Mouse (Mus musculus) Patski (cell line): ENCODE measurements around the gene Zfp72. TPM values are rescaled to one million over a fixed set of nuclear protein-coding genes. Genes with fewer than 3 reads are reported as not detected.

Source experiments
- ATAC-seq: fragments of 100-300 bp; one replicate; pipeline ENCODE4 v1.8.0; 2021
- CTCF ChIA-PET: fragments of 350-600 bp; sonication (Branson Sonifier 250); formaldehyde crosslinking; loops from one replicate; lab custom pipeline; 2022; ENCODE audit warnings: inconsistent platforms; lab: Charles Lee
- POLR2A ChIA-PET: fragments of 350-600 bp; sonication (Branson Sonifier 250); formaldehyde crosslinking; loops from one replicate; lab custom pipeline; 2022; ENCODE audit warnings: antibody characterized with exemption, inconsistent platforms; lab: Charles Lee
- DNase-seq: peaks from one replicate; pipeline ENCODE4 v3.0.0-alpha.2; 2011; ENCODE audit warnings: low read depth, low spot score
- H3K27me3 ChIP-seq: fragments of 371-371 bp; one replicate; pipeline ENCODE4 v1.5.1; 2021
- CTCF ChIP-seq: fragments of 100-300 bp; IDR thresholded peaks from one replicate; pipeline ENCODE4 v1.5.1; 2021
- in situ Hi-C: fragments of 300-500 bp; cut with MboI; formaldehyde crosslinking; loops from 3 replicates; pipeline ENCODE4 v1.11.1; 2018; ENCODE audit warnings: low pct_unique_long_range_greater_than_20kb, mixed read lengths
- polyA plus RNA-seq: library from polyadenylated mRNA; unstranded; gene quantifications from one replicate; pipeline ENCODE4 v1.2.3, GENCODE M21; 2021

The Zfp72 gene
- polyA plus RNA-seq: 5.7 TPM

DNA sequence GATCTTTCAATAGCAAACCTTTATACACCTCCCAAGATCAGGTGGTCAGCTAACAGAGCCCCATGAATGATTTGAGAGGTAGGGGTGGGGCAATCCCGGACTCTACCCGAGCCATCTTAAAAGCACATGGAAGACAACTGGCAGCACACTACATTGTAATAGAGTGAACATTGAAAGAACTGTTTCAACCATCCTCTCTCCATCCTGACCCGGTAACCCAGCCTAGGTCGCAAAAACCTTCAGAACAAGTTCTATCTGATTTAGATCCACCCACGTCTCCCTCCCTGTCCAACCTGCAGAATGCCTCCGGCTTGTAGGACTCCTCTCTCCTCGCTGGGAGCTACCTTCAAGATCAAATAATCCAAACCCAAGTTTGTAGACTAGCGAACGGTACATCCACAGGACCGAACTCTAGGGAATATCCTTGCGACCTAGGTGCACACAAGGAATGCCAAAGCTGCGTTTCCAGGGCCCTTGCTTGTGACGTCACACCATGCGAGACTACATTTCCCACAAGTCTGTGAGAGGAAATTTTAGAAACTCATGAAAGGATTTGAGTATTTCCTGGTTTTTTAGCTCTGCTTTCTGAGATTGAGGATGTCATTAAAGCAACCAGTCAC, at the start of gene Zfp72:
Gene Zfp72, minus strand, starts transcription at position 466 of the 620 bp plus-strand sequence.
- POLR2A ChIA-PET: interaction anchor here (0.6 to 0.7 kb wide), 2 partner anchors 28 to 62 kb away, joined by 4 to 11 read pairs; no protein-coding TSS in a partner anchor
- TF ChIP-seq CTCF: no peak
- no peaks in the 10 kb centered on the region for H3K27me3 ChIP-seq
- ATAC-seq: peak; percentile 78
- in situ Hi-C loops: no loop called here
- CTCF ChIA-PET: interaction anchor here (0.9 to 1.7 kb wide), 5 partner anchors 16 to 50 kb away, joined by 3 read pairs; no protein-coding TSS in a partner anchor
- peak; percentile 47 for DNase-seq

DNA sequence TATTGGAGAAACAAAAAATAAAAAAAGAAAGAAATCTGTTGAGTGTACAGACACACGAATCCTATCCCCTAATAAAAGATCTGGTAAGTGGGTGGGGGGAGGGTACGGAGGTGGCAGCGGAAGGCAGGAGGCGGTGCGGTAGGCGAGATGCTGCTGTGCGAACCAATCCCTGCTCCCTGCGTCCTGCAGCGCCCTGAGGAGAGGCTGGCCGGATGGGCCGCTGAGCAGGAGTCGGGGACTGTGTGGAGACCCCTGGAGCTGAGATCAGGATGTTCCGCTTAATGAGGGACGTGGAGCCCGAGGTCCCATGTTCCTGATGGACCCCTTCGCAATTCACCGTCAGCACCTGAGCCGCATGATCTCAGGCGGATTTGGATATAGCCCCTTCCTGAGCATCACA, 49.3 kb upstream of the Zfp72 start:
- in situ Hi-C loops: no loop called here
- ChIA-PET POLR2A (no interaction called here), CTCF (no interaction called here)
- no peak for TF ChIP-seq CTCF
- H3K27me3 ChIP-seq: no peaks in the 10 kb centered on the region
- ATAC-seq: no peak
- no peak for DNase-seq

- no peak for DNase-seq
- POLR2A ChIA-PET: no interaction called here
- ATAC-seq: no peak
- TF ChIP-seq CTCF: no peak
- in situ Hi-C loops: no loop called here
- CTCF ChIA-PET: no interaction called here
- H3K27me3 ChIP-seq: peaks cover 19% of the 10 kb centered on the region
These were observed 8.7 kb upstream of the Zfp72 start, which contains the start of gene Ftl1-ps1 for GRCm38 (mm10) chr13:74399298-74399839. Ftl1-ps1 (plus strand) TSS chr13:74399694.

- ATAC-seq: no peak
- TF ChIP-seq CTCF: no peak
- POLR2A ChIA-PET: interaction anchor here (0.8 kb wide), 1 partner anchor 9 kb away, joined by 3 read pairs; no protein-coding TSS in a partner anchor
- DNase-seq: no peak
- CTCF ChIA-PET: interaction anchor here (0.9 to 1.4 kb wide), 2 partner anchors 20 to 50 kb away, joined by 3 read pairs; no protein-coding TSS in a partner anchor
- in situ Hi-C loops: no loop called here
- peaks cover 3% of the 10 kb centered on the region for H3K27me3 ChIP-seq
These were observed 520 bp upstream of the Zfp72 start for GRCm38 (mm10) chr13:74391156-74391555.

DNA sequence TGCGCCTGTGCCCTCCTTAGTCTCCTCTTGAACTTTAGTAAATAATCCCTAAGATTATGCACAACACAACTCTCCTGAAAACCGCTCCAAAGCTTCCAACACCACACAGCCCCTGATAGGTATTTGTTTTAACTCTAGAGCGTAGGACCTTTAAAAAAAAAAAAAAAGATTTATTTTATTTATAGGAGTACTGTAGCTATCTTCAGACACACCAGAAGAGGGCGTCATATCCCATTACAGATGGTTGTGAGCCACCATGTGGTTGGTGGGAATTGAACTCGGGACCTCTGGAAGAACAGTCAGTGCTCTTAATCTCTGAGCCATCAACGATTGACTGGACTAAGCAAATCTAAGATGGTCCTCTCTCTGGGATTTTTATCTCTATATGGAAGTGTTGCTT, 906 bp downstream of the Zfp72 start:
- ATAC-seq (no peak), DNase-seq (no peak)
- CTCF ChIA-PET: interaction anchor here (1.1 to 1.7 kb wide), 3 partner anchors 15 to 47 kb away, joined by 3 read pairs; no protein-coding TSS in a partner anchor
- H3K27me3 ChIP-seq: no peaks in the 10 kb centered on the region
- TF ChIP-seq CTCF: peak; percentile 28
- POLR2A ChIA-PET: no interaction called here
- in situ Hi-C loops: no loop called here

DNA sequence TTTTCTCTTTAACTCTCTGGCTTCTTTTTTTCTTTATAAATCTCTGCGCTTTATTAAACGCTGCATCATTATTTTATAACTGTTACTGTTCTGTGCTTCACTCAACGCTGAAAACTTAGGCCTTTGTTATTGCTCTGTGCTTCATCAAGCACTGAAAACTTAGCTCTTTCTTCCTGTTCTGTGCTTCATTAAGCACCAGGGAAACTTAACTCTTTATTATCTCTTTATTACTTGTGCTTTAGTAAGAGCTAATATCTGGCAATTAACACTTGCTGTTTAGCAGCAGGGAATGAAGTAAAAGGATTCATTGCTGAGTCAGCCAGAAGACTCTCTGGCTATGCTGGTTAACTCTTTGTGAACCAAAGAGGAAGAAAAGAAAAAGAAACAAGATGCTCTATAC, 8.3 kb downstream of the Zfp72 start:
- in situ Hi-C loops: no loop called here
- DNase-seq (no peak), ATAC-seq (peak; percentile 21)
- no peak for TF ChIP-seq CTCF
- no peaks in the 10 kb centered on the region for H3K27me3 ChIP-seq
- CTCF ChIA-PET: interaction anchor here (1.7 kb wide), 1 partner anchor 26 kb away, joined by 4 read pairs; no protein-coding TSS in a partner anchor
- POLR2A ChIA-PET: interaction anchor here (0.8 kb wide), 1 partner anchor 9 kb away, joined by 3 read pairs; no protein-coding TSS in a partner anchor

GRCm38 (mm10) chr13:74381533-74382276, 8.9 kb downstream of the Zfp72 start:
- H3K27me3 ChIP-seq: no peaks in the 10 kb centered on the region
- ChIA-PET CTCF (interaction anchor here (1.7 kb wide), 1 partner anchor 25 kb away, joined by 4 read pairs; no protein-coding TSS in a partner anchor), POLR2A (interaction anchor here (0.6 to 0.8 kb wide), 2 partner anchors 10 to 31 kb away, joined by 3 to 9 read pairs; partner anchors contain the start of genes Ccdc127 and Sdha)
- in situ Hi-C loops: no loop called here
- DNase-seq: no peak
- peak; percentile 47 for ATAC-seq
- TF ChIP-seq CTCF: no peak

DNA sequence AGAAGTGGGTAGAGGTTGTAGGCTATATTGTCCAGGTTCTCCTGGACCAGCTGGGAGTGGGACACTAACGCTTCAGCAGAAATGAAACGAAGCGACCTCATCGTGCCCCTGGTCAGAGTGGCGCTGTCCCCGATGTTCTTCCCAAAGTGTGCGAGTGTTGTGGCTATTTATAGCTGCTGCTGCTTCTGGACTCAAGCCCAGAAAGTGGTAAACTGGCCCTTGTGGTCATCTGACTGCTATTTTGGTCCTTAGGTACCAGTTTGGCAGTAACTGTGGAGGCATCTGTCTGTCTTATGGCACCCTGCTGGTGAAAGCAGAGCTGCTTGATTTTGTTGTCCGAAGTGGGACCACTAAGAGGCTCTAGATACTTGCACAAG, 26.8 kb downstream of the Zfp72 start, which contains the start of gene Lrrc14b:
Gene Lrrc14b, minus strand, starts transcription at position 147 of the 377 bp plus-strand sequence.
- no peak for TF ChIP-seq CTCF
- H3K27me3 ChIP-seq: no peaks in the 10 kb centered on the region
- peak; percentile 60 for DNase-seq
- CTCF ChIA-PET: interaction anchor here (1.3 kb wide), 1 partner anchor 9 kb away, joined by 3 read pairs; no protein-coding TSS in a partner anchor
- in situ Hi-C loops: no loop called here
- ATAC-seq: peak; percentile 87
- POLR2A ChIA-PET: no interaction called here

DNA sequence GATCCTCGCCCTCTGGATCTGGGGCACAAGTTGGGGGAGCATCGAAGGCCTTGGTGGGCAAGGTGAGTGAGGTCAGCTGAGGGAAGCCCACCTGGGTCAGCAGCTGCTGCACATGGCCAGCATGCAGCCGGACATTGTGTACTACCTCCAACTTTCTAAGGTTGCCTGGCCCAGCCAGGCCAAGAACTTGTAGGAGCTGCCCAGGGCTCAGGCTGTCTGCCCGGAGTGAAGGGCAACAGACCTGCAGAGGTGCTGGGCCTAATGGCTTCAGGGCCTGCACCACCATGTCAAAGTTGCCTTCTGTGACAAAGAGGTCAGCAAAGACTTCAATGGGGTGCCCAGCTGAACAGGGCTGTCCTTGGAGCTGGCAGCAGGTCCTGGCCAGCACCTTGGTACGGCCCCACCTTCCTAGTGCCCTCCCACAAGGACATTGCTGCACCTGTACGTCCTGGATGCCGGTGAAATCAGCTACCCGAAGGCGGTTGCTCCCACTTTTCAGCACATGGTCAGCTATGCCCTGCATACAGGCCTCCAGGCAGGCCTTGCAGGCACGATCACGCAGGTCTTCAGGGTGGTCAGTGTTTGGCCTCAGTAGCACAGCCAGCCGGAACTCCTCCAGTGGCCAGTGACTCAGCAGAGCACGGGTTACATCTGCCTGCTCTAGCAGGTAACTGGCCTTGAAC, 27.3 kb downstream of the Zfp72 start:
- no peaks in the 10 kb centered on the region for H3K27me3 ChIP-seq
- TF ChIP-seq CTCF: no peak
- in situ Hi-C loops: no loop called here
- ATAC-seq (peak; percentile 89), DNase-seq (no peak)
- ChIA-PET CTCF (interaction anchor here (1.3 kb wide), 1 partner anchor 9 kb away, joined by 3 read pairs; no protein-coding TSS in a partner anchor), POLR2A (no interaction called here)
